7 mouse cellular contexts compared by ENCODE assay signal in genomic region chr9:42943781-42944535, GRCm38 (mm10). TPM values are rescaled to one million over a fixed set of nuclear protein-coding genes. Genes with fewer than 3 reads are reported as not detected.
DNase-seq lines count a peak whose midpoint lies in the region; ATAC-seq and TF ChIP-seq lines count a peak whose summit lies in the region.

Gene Grik4, minus strand, starts transcription at chr9:42944493.

- ATAC-seq in stomach, embryonic 15.5 days (ENCODE audit: insufficient read depth, low FRiP score, low read depth): 0 out of 2 replicates have a peak, but pooled peaks have one; percentile 14

- no peak within 1 kb of the TSS; the same call in 1 of the 2 replicates for H3K4me3 ChIP-seq in thymus, adult 2 months (ENCODE audit: control insufficient read depth, insufficient read depth, low read length)
- peak within 1 kb of the TSS; percentile 72 for H3K4me3 ChIP-seq in stomach, embryonic 15.5 days (replicated peaks)

- H3K27me3 ChIP-seq in thymus, adult 2 months (ENCODE audit: control insufficient read depth, insufficient read depth, low read length): peaks cover 6% of the 10 kb centered on the region; the same call in 1 of the 2 replicates
- no peaks in the 10 kb centered on the region for H3K27me3 ChIP-seq in stomach, embryonic 15.5 days (replicated peaks)

- no peak within 1 kb of the TSS for H3K27ac ChIP-seq in thymus, adult 2 months (ENCODE audit: control insufficient read depth, insufficient read depth, low read length)
- no peak within 1 kb of the TSS for H3K27ac ChIP-seq in stomach, embryonic 15.5 days

- peak within 1 kb of the TSS; percentile 69 for H3K9ac ChIP-seq in stomach, embryonic 15.5 days

- peaks cover 7% of the 10 kb centered on the region; the same call in 1 of the 2 replicates for H3K4me1 ChIP-seq in thymus, adult 2 months (replicated peaks; ENCODE audit: control insufficient read depth, insufficient read depth, low read length)
- peaks cover 9% of the 10 kb centered on the region; the same call in 1 of the 2 replicates for H3K4me1 ChIP-seq in stomach, embryonic 15.5 days

- TF ChIP-seq CTCF in thymus, adult 2 months (IDR thresholded peaks at IDR 0.05; ENCODE audit: borderline replicate concordance, control insufficient read depth, extremely low read depth, insufficient read depth, low read length, poor library complexity): no peak

- intact Hi-C loops in gastrocnemius, postnatal 14 days (cut with DNase I; ENCODE audit: low total_unique reads): loop anchor here (2.0 to 10.0 kb wide), 4 partner anchors 155 to 617 kb away; no protein-coding TSS in a partner anchor

- DNase-seq in thymus, adult 2 months: peak; percentile 3
- DNase-seq in thymus, postnatal 25 days: no peak
- DNase-seq in cerebellum, adult 9-11 months: peak; percentile 17
- DNase-seq in gastrocnemius, postnatal 14 days: peak; percentile 32
- DNase-seq in kidney, postnatal 4 days: peak; percentile 57 to 66
- peak; percentile 20 for DNase-seq in lung, postnatal 14 days

- H3K9me3 ChIP-seq in stomach, embryonic 15.5 days: no peaks in the 10 kb centered on the region

- H3K36me3 ChIP-seq in thymus, adult 2 months (ENCODE audit: control insufficient read depth, insufficient read depth, low read length): no peaks in the 10 kb centered on the region
- no peaks in the 10 kb centered on the region for H3K36me3 ChIP-seq in stomach, embryonic 15.5 days

- WGBS in thymus, adult 2 months: 4% methylated on average over 65 of the region's 68 CpGs
- WGBS in stomach, embryonic 15.5 days: under 1% methylated on average over 66 of the region's 68 CpGs

- no peak for TF ChIP-seq POLR2A in thymus, adult 2 months (IDR thresholded peaks at IDR 0.05; ENCODE audit: control insufficient read depth, extremely low read depth, insufficient read depth, low read length, poor library complexity)

- peak within 1 kb of the TSS; percentile 100 for H3K4me2 ChIP-seq in stomach, embryonic 15.5 days

RNA-seq across cellular contexts. Expression of gene Grik4, which starts in this region (rescaled TPM):
- 0.04 and 0.16 TPM in 2 replicates for polyA plus RNA-seq in thymus, adult 2 months (2012; rRNA removed)
- total RNA-seq in gastrocnemius, postnatal 14 days (2021): under 1 TPM; 0.33 to 0.35 TPM
- 1.1 TPM in 2 replicates for polyA plus RNA-seq in stomach, embryonic 15.5 days (2015; fragmentation: Nextera tagmentation; extraction: Ambion mirVana)

Comparison
In these comparisons a context has a peak if more than half of its experiments do, and no peak if none do; other contexts are left out.
1. Peak in DNase-seq in thymus, adult 2 months; RNA of the gene not detected or under 1 TPM.
2. Peak in DNase-seq in gastrocnemius, postnatal 14 days; RNA of the gene not detected or under 1 TPM.